Mouse (Mus musculus) skeletal muscle tissue, adult 2 months (tissue): ENCODE measurements at regions not wholly inside any gene's neighbourhood (a gene's known extent, or its start where the extent isn't known, plus 50 kb on each side); places are given as distances from the start of the nearest gene placed in this dataset.

ENCODE experiments used
- DNase-seq: peaks from one replicate; pipeline ENCODE4 v3.0.0-alpha.2; 2012; ENCODE audit warnings: low read depth, low spot score

DNA sequence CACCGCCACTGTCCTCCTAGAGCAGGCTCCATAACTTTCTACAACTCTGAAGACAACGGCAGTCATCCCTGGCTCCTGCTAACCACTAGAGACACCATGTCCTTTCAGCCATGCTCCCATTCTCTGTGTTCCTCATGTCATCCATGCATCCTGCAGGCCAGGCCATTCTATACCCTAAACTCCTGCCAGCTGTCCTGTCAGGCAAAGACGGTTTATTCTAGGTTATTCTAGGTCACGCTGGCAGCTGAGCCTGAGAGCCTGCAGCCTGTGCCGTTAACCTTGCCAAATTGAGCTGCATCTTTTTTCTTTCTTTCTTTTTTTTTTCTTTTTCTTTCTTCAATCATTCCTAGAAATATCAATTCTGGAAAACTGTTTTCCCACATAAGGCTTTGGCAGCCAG is 406.0 kb upstream of the Acvr2a start:
- peak; percentile 62 for DNase-seq

DNA sequence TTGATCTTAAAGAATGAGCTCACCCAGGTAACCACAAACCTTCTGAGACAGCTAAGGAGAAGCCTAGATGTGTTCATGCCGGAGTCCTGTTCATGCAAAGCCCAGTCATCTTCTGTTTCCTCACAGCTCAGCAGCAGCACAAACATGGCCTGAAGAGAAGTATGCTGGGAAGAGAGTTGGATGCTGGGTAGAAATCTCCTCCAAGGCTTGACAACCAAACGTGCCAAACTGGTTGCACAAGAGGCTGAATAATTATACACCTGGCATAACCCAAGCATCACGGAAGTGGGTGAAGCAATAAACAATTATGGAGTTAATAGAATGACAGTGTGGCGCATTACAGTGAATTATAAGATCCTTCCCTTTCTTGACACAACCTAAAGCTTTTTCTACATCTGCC is 404.0 kb upstream of the Acvr2a start:
- no peak for DNase-seq

DNA sequence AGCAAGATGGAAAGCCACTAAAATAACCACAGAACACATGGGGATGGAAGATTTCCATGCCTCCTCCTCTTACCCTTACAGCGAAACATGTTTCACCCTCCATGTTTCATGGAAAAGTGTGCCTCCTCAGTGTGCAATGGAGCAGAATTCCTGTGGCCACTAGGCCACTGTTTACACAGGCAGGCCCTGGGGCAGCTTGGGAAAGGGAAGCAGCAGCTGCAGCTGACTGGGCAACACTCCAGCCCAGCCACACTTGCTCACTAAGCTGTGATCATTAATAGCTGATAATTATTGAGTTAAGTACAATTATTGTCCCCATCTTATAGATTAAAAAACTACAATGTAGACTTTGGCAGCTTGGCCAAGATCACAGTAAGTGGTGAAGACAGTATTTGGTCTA is 402.5 kb upstream of the Acvr2a start:
- DNase-seq: no peak

DNA sequence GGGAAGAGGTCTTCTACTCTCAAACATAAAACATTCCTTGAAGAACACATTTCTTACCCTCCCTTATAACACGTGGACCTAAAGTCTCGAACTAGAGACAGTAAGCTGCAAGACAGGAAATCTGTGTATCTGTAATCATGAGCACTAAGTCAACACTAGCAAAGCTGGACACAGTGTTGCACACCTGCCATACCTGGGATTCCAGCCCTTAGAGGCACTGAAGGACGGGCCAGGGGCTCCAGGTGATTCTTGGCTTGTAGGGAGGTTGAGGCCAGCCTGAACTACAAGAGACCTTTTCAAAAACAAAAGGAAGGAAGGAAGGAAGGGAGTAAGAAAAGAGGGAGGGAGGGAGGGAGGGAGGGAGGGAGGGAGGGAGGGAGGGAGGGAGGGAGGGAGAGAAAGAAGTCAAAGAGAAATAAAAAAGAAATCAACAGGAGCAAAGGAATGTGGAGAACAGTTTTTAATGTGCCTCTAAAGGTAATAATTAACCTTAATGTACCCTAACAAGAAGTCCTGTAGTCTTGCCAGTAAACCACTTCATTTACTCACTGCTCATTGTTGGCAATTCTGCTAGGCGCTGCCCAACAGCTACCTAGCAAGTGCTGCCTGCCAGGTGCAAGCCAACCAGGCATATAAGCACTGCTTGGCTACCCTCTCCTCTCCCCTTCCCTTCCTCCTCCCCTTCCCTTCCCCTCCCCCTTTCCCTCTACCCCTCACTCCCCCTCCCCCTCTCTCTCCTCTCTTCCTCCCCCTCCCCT is 401.0 kb upstream of the Acvr2a start:
- no peak for DNase-seq

DNA sequence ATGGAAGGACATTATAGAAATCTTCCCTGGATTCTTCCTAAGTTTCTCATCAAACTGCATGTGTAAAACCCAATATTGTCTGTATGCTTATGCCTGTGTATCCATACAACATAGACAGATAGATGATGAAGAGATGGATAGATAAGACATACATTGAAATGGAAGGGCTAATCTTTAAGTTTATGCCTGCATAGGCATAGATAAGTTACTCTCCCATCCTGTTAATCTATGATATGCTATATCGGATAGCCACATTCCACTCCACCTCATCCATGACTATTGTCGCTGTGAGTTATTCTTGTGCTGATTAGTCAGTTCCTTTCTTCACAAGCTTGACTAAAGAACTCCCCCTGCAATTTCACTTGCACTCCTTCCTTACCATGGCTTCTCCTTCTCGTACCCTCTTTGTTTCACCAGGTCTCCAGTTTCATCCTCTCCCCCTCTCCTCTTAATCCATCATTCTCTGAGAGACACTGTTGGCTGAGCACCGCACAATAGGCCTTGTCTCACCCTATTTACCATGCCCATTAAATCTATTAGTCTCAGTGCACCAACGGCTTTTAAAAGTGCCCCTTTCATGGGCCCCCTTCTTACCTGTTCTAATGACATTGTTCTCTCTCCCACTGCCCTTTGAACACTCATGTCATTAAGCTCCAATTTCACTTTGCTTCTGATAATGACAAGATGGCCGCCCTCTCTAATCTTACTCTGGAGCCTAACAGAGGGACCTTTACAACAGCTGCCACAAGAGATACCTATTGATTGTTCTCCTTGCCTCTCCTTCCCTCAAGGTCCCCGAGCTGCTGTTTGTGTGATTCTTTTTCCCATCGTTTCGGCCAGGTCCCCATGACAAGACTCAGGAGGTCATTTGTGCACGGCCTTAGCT is 399.1 kb upstream of the Acvr2a start:
- DNase-seq: no peak

DNA sequence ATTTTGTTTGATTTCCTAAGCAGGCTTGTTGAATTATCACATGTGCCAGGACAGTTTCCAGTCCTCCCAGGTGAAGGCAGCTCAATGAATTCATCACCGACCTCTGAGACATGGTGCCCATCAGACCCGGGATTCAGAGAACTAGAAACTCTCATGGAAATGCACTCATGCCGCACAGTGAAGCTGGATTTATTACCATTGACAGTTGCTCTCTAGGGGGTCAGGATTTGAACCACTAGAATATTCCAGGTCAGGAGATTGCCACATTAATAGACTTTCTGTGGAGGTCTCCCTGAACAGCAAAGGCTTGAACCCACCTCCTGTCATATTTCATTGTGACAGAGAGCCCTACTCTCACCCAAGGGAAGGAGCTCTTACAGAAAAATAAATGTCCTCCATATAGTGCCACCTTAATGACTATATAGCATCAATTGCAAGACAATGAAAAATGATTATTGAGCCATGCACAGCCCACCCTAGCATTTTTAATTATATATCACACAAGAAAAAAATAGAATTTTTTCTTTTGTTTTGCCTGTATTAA is 397.6 kb upstream of the Acvr2a start:
- DNase-seq: no peak

DNA sequence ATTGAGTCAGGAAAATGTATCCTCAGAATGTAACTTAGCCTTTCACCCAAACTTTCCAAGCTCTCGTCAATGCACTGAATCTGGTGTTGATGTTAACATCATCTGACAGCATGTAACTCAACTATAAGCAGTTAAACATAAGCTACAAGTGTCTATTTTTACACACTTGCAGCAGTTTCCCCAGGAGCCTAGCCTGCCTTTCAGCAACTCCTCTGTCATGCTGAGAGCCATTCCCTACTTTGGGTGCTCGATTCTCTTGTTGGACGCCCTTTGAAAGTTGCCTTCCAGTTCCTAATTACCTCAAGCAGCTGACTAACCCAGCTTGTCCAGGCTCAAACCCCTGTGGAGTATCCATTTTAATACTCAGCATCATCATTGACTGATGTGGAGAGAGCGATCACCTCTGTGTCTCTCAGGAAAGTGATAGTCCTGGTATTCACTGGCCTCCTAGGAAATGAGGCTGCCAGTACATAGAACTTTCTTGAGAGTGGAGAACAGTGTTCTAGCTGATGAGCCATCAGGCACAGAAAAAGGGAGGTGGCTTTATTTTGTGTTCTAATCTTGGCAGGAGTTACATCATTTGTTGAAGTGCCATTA is 396.8 kb upstream of the Acvr2a start:
- DNase-seq: peak; percentile 36

DNA sequence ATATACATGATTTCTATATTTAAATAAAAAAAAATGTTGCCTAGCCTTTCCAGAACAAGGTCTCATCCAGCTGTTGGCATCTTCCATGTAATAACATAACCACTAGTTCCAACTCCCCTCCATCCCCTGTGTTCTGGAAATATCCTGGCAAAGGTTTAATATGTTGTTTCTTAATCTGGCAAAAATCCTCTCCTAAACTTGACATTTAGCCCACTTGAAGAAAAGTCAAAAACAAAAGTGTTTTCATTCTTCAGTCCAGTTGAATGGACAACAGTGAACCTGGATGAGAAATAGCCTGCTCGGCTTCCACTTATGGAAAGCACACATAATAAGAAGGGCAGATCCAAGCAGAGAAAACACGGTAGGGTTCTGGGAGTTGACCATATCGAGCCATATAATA is 393.1 kb upstream of the Acvr2a start:
- peak; percentile 45 for DNase-seq

DNA sequence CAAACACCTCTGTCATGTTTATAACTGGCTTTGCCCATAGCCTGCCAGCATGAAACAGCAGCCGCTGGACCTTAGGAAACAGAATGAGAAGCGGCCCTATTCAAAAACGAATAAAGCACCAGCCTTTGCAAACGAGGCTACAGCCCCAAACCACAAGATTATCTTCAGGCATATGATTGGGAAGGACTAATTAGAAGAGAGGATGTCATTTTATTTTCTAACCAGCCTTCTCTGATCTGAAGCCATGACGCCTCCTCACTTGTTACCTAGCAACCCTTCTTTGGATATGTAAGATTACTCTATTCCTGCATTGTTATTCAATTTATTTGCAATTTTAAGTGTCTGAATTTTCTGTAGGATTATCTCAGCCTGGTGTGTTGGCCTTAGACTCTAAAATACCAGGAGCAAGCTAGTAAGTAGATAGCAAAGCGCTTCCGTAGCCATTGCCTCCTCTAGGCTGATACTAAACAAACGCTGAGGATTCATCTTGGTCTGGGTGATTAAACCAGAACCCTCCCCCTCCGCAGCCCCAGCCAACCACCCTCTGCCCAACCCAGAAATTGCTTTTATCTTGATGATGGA is 390.0 kb upstream of the Acvr2a start:
- no peak for DNase-seq

DNA sequence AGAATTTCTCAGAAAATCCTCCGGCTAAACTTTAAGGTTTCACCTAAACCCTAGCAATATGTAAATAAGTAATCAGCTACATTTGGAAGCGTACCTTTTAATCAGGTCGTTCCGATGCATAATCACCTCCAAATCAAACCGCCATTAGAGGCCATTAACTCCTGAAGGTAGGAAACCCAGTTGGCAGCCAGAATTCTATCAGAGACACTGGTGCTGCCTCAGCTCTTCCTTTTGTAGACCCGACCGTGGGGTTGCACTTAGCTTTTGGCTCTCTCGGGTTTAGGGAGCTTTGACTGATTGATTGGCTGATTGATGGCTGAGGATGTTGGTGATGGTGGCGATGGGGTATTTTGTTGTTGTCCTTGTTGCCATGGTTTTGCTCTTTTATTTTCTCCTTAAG is 389.3 kb upstream of the Acvr2a start:
- no peak for DNase-seq

DNA sequence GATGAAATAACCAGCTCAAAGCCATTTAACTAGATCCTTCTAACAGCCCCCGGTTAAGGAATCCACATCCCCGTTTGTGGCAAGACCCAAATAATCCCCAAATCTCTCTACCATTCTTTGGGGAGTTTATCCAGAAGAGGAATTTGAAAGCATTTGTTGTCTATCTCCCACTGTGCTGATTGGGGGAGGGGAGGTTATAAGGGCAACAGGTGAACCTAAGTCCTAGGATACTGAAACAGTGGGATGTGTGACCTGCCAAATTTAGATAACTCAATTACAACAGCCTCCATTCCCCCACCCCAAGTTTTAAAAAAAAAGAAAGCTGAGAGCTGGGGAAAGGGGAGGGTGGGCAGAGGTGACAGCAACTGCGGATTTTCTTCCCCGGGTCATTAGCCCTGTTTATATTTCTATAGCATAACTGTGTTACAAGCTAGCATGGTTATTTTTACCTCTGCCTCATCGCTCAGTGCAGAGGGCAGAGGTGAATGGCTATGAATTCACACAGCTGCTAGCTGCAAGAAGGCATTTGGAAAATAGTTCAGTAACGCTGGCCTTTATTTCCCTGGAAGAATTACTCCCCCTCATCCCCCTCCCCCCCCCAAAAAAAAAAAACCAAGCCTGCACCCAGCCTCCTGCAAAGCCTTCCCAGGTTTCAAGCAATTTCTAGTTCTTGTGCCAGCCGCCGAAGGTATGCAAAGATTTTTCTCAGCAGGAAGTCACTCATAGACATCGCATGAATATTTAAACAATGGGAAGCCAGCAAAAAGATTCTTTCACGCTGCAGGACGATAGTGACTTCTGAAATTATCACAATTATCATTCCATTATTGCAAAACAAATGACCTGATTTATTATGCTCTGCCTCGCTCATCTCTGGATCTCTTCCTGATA is 388.5 kb upstream of the Acvr2a start:
- no peak for DNase-seq

DNA sequence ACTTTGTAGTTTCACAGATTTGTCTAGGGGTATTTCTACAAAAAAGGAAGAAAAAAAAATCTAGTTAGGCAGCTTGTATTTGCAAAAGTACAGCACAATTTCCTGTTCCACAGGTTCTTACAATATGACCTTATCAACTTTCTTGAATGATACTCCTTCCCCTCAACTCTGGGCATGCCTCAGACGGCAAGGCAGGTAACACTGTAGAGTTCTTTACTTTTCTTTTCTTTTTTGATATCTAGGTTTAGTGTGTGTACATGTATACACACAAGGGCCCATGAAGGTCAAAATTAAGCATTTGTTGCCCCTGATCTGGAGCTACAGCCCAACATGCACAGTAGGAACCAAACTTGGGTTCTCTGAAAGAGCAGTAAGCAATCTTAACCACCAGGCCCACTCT is 381.4 kb upstream of the Acvr2a start:
- DNase-seq: no peak

DNA sequence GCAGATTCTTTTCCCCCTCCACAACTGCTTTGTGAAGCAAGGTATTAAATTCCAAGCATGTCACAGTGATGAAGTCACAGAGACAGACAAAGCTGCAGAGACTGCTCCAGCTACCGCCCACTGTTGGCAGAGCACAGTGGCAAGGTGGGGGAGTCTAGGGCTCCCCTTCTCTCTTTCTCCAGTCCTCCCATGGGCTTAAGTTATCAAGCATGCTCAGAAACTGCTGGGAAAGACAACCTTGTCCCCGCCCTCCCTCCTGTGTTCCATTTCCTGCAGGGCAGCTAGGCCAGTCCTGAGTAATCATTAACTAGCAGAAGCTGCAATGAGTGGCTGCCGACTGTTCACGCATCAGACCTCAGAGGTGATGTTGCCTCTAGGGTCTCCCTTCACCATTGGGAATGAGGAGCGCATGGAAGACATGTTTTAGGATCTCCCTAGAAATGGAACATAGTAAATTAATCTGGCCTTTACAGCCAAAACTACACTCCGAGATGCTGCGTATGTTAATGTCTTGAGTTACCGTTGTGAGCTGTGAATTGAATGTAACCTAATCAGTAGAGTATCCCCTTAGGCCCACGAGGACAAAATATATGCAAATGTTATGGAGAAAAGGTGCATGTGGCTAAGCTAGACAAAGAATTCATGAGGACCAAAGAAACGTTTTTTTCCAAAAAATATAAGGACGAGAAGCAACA is 372.5 kb upstream of the Acvr2a start:
- DNase-seq: no peak

DNA sequence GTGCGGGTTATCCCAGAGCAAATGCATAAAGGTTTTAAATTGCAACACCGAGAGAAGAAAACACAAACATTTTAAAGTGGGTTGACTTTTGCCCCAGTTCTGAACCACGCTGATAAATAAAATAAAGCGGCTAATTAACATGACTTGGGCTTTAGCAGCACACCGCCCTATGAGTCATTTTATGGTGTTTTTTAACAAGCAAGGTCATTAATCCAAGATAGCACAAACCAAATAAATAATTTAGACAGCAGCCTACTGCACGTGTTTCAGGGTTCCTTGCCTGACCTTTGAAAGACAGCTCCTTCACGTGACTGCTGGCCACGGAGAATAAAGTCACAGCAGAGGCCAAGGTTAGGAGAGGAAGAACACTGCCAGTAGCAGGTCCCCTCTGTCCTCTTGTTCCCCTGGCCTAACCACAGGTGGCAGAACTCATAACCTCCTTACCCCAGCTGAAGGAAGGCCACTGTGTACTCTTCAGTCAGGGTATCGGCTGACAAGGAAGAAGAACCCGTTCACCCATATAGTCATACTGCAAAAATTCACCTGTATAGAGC is 371.8 kb upstream of the Acvr2a start:
- DNase-seq: no peak

DNA sequence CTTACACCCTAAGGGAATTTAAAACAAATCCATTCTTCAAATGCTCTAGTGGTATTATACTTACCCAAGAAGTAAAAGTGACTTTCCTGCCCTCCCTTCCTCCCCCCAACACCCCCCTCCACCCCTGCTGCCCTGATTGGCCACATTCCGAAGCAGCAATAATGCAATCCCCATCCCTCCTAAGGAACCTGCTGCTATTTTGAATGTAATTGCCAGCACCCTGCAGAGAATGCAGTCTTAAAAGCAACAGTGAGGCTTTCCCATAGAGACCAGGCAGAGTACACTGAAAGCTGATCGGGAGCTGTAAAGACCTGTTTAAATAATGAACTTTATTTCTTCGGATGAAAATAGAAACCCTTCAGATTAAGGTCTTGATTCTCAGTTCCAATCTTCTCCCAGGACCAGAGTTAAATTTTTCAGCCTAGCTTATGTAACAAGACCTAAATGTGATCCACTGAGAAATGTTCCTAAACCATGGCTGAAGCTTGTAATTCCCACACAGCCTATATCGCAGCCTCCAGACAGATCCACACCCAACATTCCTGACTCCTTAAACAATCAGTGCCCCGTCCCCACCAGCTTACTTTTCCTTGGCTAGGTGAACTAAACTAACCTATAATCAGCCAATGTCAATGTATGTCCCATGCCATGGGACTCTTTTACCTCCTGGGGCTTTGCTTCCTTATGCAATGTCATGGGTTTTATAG is 367.9 kb upstream of the Acvr2a start:
- DNase-seq: no peak

DNA sequence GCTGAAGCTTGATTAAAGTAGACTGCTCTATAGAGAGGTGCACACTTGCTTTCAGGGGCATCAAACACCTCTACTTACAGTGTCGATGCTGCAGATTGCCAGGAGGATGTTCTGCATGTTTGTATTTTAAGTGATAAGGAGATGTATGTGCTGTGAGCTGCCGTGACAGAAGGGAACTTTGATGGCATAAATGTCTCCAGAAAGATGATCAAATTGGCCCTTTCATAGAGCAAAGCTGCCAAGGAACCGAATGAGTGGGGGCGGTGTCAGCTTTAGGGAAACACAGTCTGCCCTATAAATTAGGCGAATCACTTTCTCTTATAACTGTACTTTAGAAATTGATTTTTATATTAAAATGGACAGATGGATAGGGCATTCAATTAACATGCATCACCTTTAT is 367.3 kb upstream of the Acvr2a start:
- DNase-seq: no peak

DNA sequence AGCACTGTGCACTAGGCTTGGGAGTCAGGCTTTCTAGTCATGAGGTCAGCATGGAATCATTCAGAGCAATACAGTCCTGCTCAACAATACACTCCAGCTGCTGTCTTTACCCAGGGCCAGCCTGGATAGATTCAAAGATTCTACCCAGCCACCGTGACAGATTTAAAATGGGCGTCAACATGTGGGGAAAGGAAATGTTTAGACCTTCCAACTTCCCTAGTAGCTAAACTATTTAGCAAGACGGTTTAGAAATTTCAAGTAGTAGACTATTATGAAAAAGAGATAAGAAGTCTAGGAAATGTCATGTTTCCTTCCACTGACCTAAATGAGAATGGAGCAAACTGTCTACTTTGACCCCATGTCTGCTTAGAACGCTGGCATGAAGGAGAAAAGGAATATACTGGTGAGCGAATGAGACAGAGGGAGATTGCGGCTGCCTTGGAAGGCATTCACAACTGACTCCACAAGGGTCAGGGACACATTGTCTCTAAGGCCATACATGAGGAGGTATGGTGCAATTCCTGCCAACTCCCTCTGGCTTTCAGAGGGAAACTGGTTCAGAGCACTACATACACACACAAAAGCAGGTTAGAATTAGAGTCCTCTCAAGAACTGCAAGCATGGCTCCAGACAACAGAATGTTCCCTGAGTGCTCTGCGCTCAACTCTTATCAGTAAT is 364.6 kb upstream of the Acvr2a start:
- no peak for DNase-seq

DNA sequence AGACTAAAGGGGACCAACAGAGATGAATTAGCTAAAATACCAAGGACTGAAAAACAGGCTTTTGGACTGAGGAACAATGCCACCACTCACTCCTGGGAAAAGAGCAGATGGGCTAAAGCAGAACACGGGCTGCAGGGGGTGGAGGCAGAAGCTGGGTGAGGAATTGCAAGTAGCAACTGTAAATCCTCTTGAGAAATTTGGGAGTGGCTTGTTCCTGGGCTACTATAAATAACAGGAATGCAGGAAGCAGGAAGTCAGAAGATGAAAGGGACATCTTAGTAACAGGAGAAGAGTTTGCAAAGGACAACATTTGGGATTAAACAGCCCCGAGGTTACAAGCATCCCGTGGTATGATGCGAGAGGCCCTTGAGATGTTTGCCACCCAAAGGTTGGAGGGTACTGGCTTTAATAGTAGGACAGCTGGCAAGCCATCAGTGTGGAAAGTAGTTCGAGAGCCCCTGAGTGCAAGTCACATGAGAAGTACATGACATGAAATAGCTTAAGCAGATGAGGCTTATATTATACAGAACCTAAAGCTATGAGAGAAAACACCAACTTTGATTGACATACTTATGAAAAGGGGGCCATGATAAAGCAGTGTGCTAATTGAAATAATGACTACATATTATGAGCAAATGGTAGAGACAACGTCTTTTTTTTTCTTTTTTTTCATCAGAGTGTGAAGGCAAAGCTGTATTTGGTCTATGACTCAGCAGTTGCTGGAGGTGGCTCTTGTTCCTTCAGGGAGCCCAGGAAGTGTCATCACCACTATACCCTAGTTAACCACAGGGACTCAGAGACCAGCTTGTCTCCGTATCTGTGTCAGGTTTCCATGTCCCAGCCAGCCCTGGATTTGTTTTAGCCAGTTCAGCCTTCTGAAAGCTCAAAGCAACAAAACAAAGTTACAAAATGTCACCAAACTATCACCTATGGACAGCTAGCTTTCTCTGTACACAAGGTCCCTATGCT is 357.6 kb upstream of the Acvr2a start:
- peak; percentile 86 for DNase-seq
